Mouse (Mus musculus): ENCODE measurements around the gene Kirrel2. TPM values are rescaled to one million over a fixed set of nuclear protein-coding genes. Genes with fewer than 3 reads are reported as not detected.
A peak's percentile ranks its signal among the peaks of the same experiment; 100 is the strongest.

Gene Kirrel2
- polyA plus RNA-seq, 1 experiment from 2014 or later: not detected

GRCm38 (mm10) chr7:30422560-30422959 lies 34.9 kb downstream of the Kirrel2 start:
- Histone ChIP-seq H3K36me3 (peaks cover 4% of the 10 kb centered on the region; the same call in 1 of the 2 replicates), H3K27ac (peak overlapping the region; percentile 39), H3K4me3 (peak overlapping the region; percentile 56), H3K9me3 (no peaks in the 10 kb centered on the region), H3K27me3 (no peaks in the 10 kb centered on the region; the same call in 1 of the 2 replicates), H3K4me2 (peak overlapping the region; percentile 93), H3K9ac (peak overlapping the region; percentile 42), H3K4me1 (peaks cover 13% of the 10 kb centered on the region; the same call in 1 of the 2 replicates)
- ATAC-seq (ENCODE audit: borderline replicate concordance, extremely low read depth, low FRiP score, low TSS enrichment): no peak; the same call in 1 of the 2 replicates
- 9% methylated on average over 9 of the region's 9 CpGs for WGBS

- 0 out of 2 replicates have a peak, but pooled peaks have one; percentile 38 for ATAC-seq (ENCODE audit: borderline replicate concordance, extremely low read depth, low FRiP score, low TSS enrichment)
- Histone ChIP-seq H3K4me2 (peak overlapping the region; percentile 93), H3K27me3 (no peaks in the 10 kb centered on the region; the same call in 1 of the 2 replicates), H3K9me3 (no peaks in the 10 kb centered on the region), H3K4me1 (peaks cover 13% of the 10 kb centered on the region; the same call in 1 of the 2 replicates), H3K36me3 (peaks cover 4% of the 10 kb centered on the region; the same call in 1 of the 2 replicates), H3K27ac (peak overlapping the region; percentile 69), H3K9ac (peak overlapping the region; percentile 42), H3K4me3 (peak overlapping the region; percentile 56)
- WGBS: under 1% methylated on average over 45 of the region's 45 CpGs
Observed at GRCm38 (mm10) chr7:30421890-30422435, 35.5 kb downstream of the Kirrel2 start.

GRCm38 (mm10) chr7:30421175-30421889 lies 36.2 kb downstream of the Kirrel2 start, which contains the start of gene Nfkbid:
Gene Nfkbid (plus strand): TSS chr7:30421732.
- Histone ChIP-seq H3K9ac (peak within 1 kb of the TSS; percentile 42), H3K36me3 (no peaks in the 10 kb centered on the region; the same call in 1 of the 2 replicates), H3K27ac (peak within 1 kb of the TSS; percentile 69), H3K4me1 (peaks cover 13% of the 10 kb centered on the region; the same call in 1 of the 2 replicates), H3K4me3 (peak within 1 kb of the TSS; percentile 56), H3K4me2 (peak within 1 kb of the TSS; percentile 93), H3K9me3 (no peaks in the 10 kb centered on the region), H3K27me3 (no peaks in the 10 kb centered on the region; the same call in 1 of the 2 replicates)
- ATAC-seq (ENCODE audit: borderline replicate concordance, extremely low read depth, low FRiP score, low TSS enrichment): no peak; the same call in 1 of the 2 replicates
- WGBS: 9% methylated on average over 31 of the region's 31 CpGs

GRCm38 (mm10) chr7:30420673-30421072 lies 36.8 kb downstream of the Kirrel2 start:
- no peaks in the 10 kb centered on the region for H3K36me3 ChIP-seq
- WGBS: 68% methylated on average over 3 of the region's 3 CpGs
- H3K4me2 ChIP-seq: peak overlapping the region; percentile 93; the same call in 1 of the 2 replicates
- H3K27me3 ChIP-seq: no peaks in the 10 kb centered on the region; the same call in 1 of the 2 replicates
- no peak overlapping the region for H3K27ac ChIP-seq
- H3K9ac ChIP-seq: no peak overlapping the region
- no peaks in the 10 kb centered on the region for H3K9me3 ChIP-seq
- peaks cover 13% of the 10 kb centered on the region; the same call in 1 of the 2 replicates for H3K4me1 ChIP-seq
- H3K4me3 ChIP-seq: no peak overlapping the region
- no peak for ATAC-seq (ENCODE audit: borderline replicate concordance, extremely low read depth, low FRiP score, low TSS enrichment)

GRCm38 (mm10) chr7:30419561-30420499 lies 37.7 kb downstream of the Kirrel2 start, which contains the start of gene Hcst:
Gene Hcst (minus strand): TSS chr7:30419854.
- Histone ChIP-seq H3K4me3 (no peak within 1 kb of the TSS), H3K4me2 (0 out of 2 replicates have a peak within 1 kb of the TSS, but pooled peaks have one; percentile 93), H3K27ac (no peak within 1 kb of the TSS), H3K36me3 (no peaks in the 10 kb centered on the region), H3K9me3 (no peaks in the 10 kb centered on the region), H3K9ac (no peak within 1 kb of the TSS), H3K27me3 (no peaks in the 10 kb centered on the region; the same call in 1 of the 2 replicates), H3K4me1 (peaks cover 13% of the 10 kb centered on the region; the same call in 1 of the 2 replicates)
- no peak for ATAC-seq (ENCODE audit: borderline replicate concordance, extremely low read depth, low FRiP score, low TSS enrichment)
- WGBS: 60% methylated on average over 10 of the region's 10 CpGs

GRCm38 (mm10) chr7:30417856-30418255 lies 39.6 kb downstream of the Kirrel2 start:
- H3K27ac ChIP-seq: no peak overlapping the region
- no peak overlapping the region for H3K4me2 ChIP-seq
- WGBS: 60% methylated on average over 9 of the region's 9 CpGs
- H3K9me3 ChIP-seq: no peaks in the 10 kb centered on the region
- H3K36me3 ChIP-seq: no peaks in the 10 kb centered on the region
- H3K27me3 ChIP-seq: no peaks in the 10 kb centered on the region; the same call in 1 of the 2 replicates
- no peak overlapping the region for H3K4me3 ChIP-seq
- H3K4me1 ChIP-seq: peaks cover 5% of the 10 kb centered on the region; the same call in 1 of the 2 replicates
- no peak for ATAC-seq (ENCODE audit: borderline replicate concordance, extremely low read depth, low FRiP score, low TSS enrichment)
- no peak overlapping the region for H3K9ac ChIP-seq

- WGBS: 52% methylated on average over 5 of the region's 5 CpGs
- H3K9ac ChIP-seq: no peak within 1 kb of the TSS
- no peak within 1 kb of the TSS for H3K27ac ChIP-seq
- ATAC-seq (ENCODE audit: borderline replicate concordance, extremely low read depth, low FRiP score, low TSS enrichment): no peak
- no peaks in the 10 kb centered on the region for H3K27me3 ChIP-seq
- H3K36me3 ChIP-seq: no peaks in the 10 kb centered on the region
- no peak within 1 kb of the TSS for H3K4me3 ChIP-seq
- H3K4me1 ChIP-seq: no peaks in the 10 kb centered on the region
- H3K4me2 ChIP-seq: no peak within 1 kb of the TSS
- H3K9me3 ChIP-seq: no peaks in the 10 kb centered on the region
Observed at GRCm38 (mm10) chr7:30413596-30413995, 43.9 kb downstream of the Kirrel2 start, which contains the start of gene Tyrobp. Gene Tyrobp (plus strand): TSS chr7:30413760.

GRCm38 (mm10) chr7:30412735-30413147 lies 44.7 kb downstream of the Kirrel2 start:
- WGBS: 57% methylated on average over 4 of the region's 4 CpGs
- Histone ChIP-seq H3K4me1 (no peaks in the 10 kb centered on the region), H3K36me3 (no peaks in the 10 kb centered on the region), H3K9me3 (no peaks in the 10 kb centered on the region), H3K27me3 (no peaks in the 10 kb centered on the region), H3K4me2 (no peak overlapping the region), H3K4me3 (no peak overlapping the region), H3K27ac (no peak overlapping the region), H3K9ac (no peak overlapping the region)
- 0 out of 2 replicates have a peak, but pooled peaks have one; percentile 31 for ATAC-seq (ENCODE audit: borderline replicate concordance, extremely low read depth, low FRiP score, low TSS enrichment)

GRCm38 (mm10) chr7:30411023-30411422 lies 46.5 kb downstream of the Kirrel2 start:
- 63% methylated on average over 3 of the region's 3 CpGs for WGBS
- no peaks in the 10 kb centered on the region for H3K4me1 ChIP-seq
- H3K36me3 ChIP-seq: no peaks in the 10 kb centered on the region
- no peak for ATAC-seq (ENCODE audit: borderline replicate concordance, extremely low read depth, low FRiP score, low TSS enrichment)
- H3K4me3 ChIP-seq: no peak overlapping the region
- H3K27me3 ChIP-seq: no peaks in the 10 kb centered on the region
- no peak overlapping the region for H3K27ac ChIP-seq
- H3K4me2 ChIP-seq: no peak overlapping the region
- H3K9ac ChIP-seq: no peak overlapping the region
- no peaks in the 10 kb centered on the region for H3K9me3 ChIP-seq

- Histone ChIP-seq H3K4me3 (no peak overlapping the region), H3K9me3 (no peaks in the 10 kb centered on the region), H3K36me3 (no peaks in the 10 kb centered on the region), H3K27ac (no peak overlapping the region), H3K4me2 (no peak overlapping the region), H3K4me1 (no peaks in the 10 kb centered on the region), H3K9ac (no peak overlapping the region), H3K27me3 (no peaks in the 10 kb centered on the region)
- WGBS: 54% methylated on average over 2 of the region's 2 CpGs
- no peak for ATAC-seq (ENCODE audit: borderline replicate concordance, extremely low read depth, low FRiP score, low TSS enrichment)
Observed at GRCm38 (mm10) chr7:30409789-30410188, 47.7 kb downstream of the Kirrel2 start.

GRCm38 (mm10) chr7:30408639-30409038 lies 48.9 kb downstream of the Kirrel2 start:
- Histone ChIP-seq H3K4me3 (no peak overlapping the region), H3K9ac (no peak overlapping the region), H3K27ac (no peak overlapping the region), H3K36me3 (no peaks in the 10 kb centered on the region), H3K27me3 (no peaks in the 10 kb centered on the region), H3K4me2 (no peak overlapping the region), H3K9me3 (no peaks in the 10 kb centered on the region), H3K4me1 (no peaks in the 10 kb centered on the region)
- ATAC-seq (ENCODE audit: borderline replicate concordance, extremely low read depth, low FRiP score, low TSS enrichment): no peak
- 74% methylated on average over 3 of the region's 3 CpGs for WGBS
